ENCODE assay signal across 8 mouse cellular contexts in the genomic region with DNA sequence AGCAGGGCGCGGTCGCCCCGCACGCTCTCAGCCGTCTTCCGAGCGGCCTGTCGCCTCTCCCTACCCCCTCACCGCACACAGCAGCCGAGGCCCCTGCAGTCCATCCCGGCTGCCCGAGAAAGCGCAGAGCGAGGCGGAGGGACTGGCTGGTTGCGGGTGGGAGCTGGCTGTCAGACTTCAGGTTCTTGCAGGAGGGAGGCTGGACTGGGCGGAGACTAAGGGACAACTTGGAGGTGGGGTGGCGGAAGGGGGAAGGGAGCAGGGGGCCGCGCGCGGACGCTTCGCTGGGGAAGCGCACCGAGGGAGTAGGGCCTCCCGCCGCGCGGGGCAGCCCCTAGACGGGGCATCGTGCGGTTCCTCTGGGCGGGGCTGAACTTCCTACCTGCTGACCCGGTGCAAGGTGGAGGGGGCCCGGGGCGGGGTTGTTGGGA. TPM values are rescaled to one million over a fixed set of nuclear protein-coding genes. Genes with fewer than 3 reads are reported as not detected.
DNase-seq lines count a peak whose midpoint lies in the region; ATAC-seq and TF ChIP-seq lines count a peak whose summit lies in the region.

No protein-coding gene starts in this region.

- 0 out of 2 replicates have a peak, but pooled peaks have one; percentile 38 for TF ChIP-seq POLR2A in cortical plate, adult 2 months (IDR thresholded peaks at IDR 0.05; ENCODE audit: extremely low read depth, insufficient read depth, low read length)

- no peaks in the 10 kb centered on the region for H3K27me3 ChIP-seq in intestine, embryonic 14.5 days (replicated peaks; ENCODE audit: control insufficient read depth, insufficient read depth, low read length)
- no peaks in the 10 kb centered on the region for H3K27me3 ChIP-seq in liver, embryonic 11.5 days (replicated peaks; ENCODE audit: control insufficient read depth, insufficient read depth, low read length)
- no peaks in the 10 kb centered on the region for H3K27me3 ChIP-seq in stomach, embryonic 16.5 days (ENCODE audit: control insufficient read depth, insufficient read depth, low read length)

- H3K4me1 ChIP-seq in cortical plate, adult 2 months (ENCODE audit: control insufficient read depth, insufficient read depth, low read length): peaks cover 5% of the 10 kb centered on the region; the same call in 1 of the 2 replicates
- peaks cover 11% of the 10 kb centered on the region for H3K4me1 ChIP-seq in intestine, embryonic 14.5 days (replicated peaks; ENCODE audit: control insufficient read depth, insufficient read depth, low read length)
- peaks cover 12% of the 10 kb centered on the region for H3K4me1 ChIP-seq in liver, embryonic 11.5 days (replicated peaks; ENCODE audit: control insufficient read depth, insufficient read depth, low read length)
- peaks cover 17% of the 10 kb centered on the region for H3K4me1 ChIP-seq in stomach, embryonic 16.5 days (ENCODE audit: control insufficient read depth, insufficient read depth, low read length)

- TF ChIP-seq CTCF in cortical plate, adult 2 months (IDR thresholded peaks at IDR 0.05; ENCODE audit: extremely low read depth, insufficient read depth, low read length): no peak

- peak overlapping the region; percentile 82 for H3K9ac ChIP-seq in intestine, embryonic 14.5 days (ENCODE audit: low read length)
- H3K9ac ChIP-seq in liver, embryonic 11.5 days (ENCODE audit: low read depth, low read length): peak overlapping the region; percentile 89
- peak overlapping the region; percentile 100 for H3K9ac ChIP-seq in stomach, embryonic 16.5 days (ENCODE audit: low read length)

- no peaks in the 10 kb centered on the region for H3K9me3 ChIP-seq in intestine, embryonic 14.5 days (ENCODE audit: control insufficient read depth, low read length)
- no peaks in the 10 kb centered on the region for H3K9me3 ChIP-seq in liver, embryonic 11.5 days (ENCODE audit: control insufficient read depth, low read length)
- peaks cover 3% of the 10 kb centered on the region; the same call in 1 of the 2 replicates for H3K9me3 ChIP-seq in stomach, embryonic 16.5 days (replicated peaks; ENCODE audit: control insufficient read depth, low read length)

- H3K4me2 ChIP-seq in intestine, embryonic 14.5 days (ENCODE audit: low read length): peak overlapping the region; percentile 77
- H3K4me2 ChIP-seq in liver, embryonic 11.5 days: peak overlapping the region; percentile 87
- peak overlapping the region; percentile 80 for H3K4me2 ChIP-seq in stomach, embryonic 16.5 days (ENCODE audit: low read depth, low read length)

- peak; percentile 83 for DNase-seq in 3134 (ENCODE audit: extremely low read depth, insufficient read length, low spot score)
- DNase-seq in gastrocnemius, adult 8-10 months (ENCODE audit: low spot score in 2 of 2): peak; percentile 33 to 36
- peak; percentile 91 for DNase-seq in intestine, embryonic 14.5 days (ENCODE audit: low spot score)
- DNase-seq in liver, embryonic 11.5 days (ENCODE audit: low spot score): peak; percentile 84

- H3K4me3 ChIP-seq in cortical plate, adult 2 months (ENCODE audit: insufficient read depth, low read length): peak overlapping the region; percentile 100
- peak overlapping the region; percentile 89 for H3K4me3 ChIP-seq in intestine, embryonic 14.5 days (ENCODE audit: low read depth, low read length)
- peak overlapping the region; percentile 79 for H3K4me3 ChIP-seq in liver, embryonic 11.5 days (ENCODE audit: low read depth, low read length)
- peak overlapping the region; percentile 93 for H3K4me3 ChIP-seq in stomach, embryonic 16.5 days (replicated peaks; ENCODE audit: low read length)

- no peaks in the 10 kb centered on the region for H3K36me3 ChIP-seq in intestine, embryonic 14.5 days (ENCODE audit: control insufficient read depth, insufficient read depth, low read length)
- H3K36me3 ChIP-seq in liver, embryonic 11.5 days (ENCODE audit: control insufficient read depth, insufficient read depth, low read length): no peaks in the 10 kb centered on the region; the same call in 1 of the 2 replicates
- peaks cover 4% of the 10 kb centered on the region for H3K36me3 ChIP-seq in stomach, embryonic 16.5 days (ENCODE audit: control insufficient read depth, insufficient read depth, low read length)

- WGBS in intestine, embryonic 14.5 days: under 1% methylated on average over 38 of the region's 38 CpGs
- WGBS in liver, embryonic 11.5 days: under 1% methylated on average over 33 of the region's 38 CpGs
- WGBS in stomach, embryonic 16.5 days: under 1% methylated on average over 38 of the region's 38 CpGs

- peak overlapping the region; percentile 100 for H3K27ac ChIP-seq in cortical plate, adult 2 months (ENCODE audit: insufficient read depth, low read length)
- H3K27ac ChIP-seq in intestine, embryonic 14.5 days (ENCODE audit: low read depth): peak overlapping the region; percentile 96
- H3K27ac ChIP-seq in liver, embryonic 11.5 days (ENCODE audit: low read depth, low read length): peak overlapping the region; percentile 89
- H3K27ac ChIP-seq in stomach, embryonic 16.5 days (ENCODE audit: low read length): peak overlapping the region; percentile 100

- peak; percentile 55 for ATAC-seq in activated CD4-positive, CD25-positive, alpha-beta regulatory T cell, adult 4 months
- ATAC-seq in intestine, embryonic 14.5 days (replicated peaks; ENCODE audit: low FRiP score, low TSS enrichment, low read depth): peak; percentile 83
- ATAC-seq in liver, embryonic 11.5 days (replicated peaks; ENCODE audit: low FRiP score): peak; percentile 71
- ATAC-seq in monocyte, adult 5-6 weeks (replicated peaks; ENCODE audit: insufficient number of reproducible peaks, low FRiP score, low TSS enrichment, poor library complexity, severe bottlenecking): peak; percentile 45
- peak; percentile 83 for ATAC-seq in stomach, embryonic 16.5 days (ENCODE audit: insufficient read depth, low FRiP score)

RNA-seq across cellular contexts. Expression of gene Csnk2a1, which starts 0.4 kb away (rescaled TPM):
- polyA plus RNA-seq in activated CD4-positive, CD25-positive, alpha-beta regulatory T cell, adult 4 months (2017; shearing (Covaris generic)): 10 to 100 TPM; 68.0 to 91.6 TPM
- 70.7 and 73.3 TPM in 2 replicates for polyA plus RNA-seq in cortical plate, adult 2 months (2012; rRNA removed)
- 100 to 1,000 TPM in 2 of 4 experiments, 10 to 100 TPM in 2; 92.9 to 110 (median 100) TPM for total RNA-seq in gastrocnemius, adult 8-10 months (2022)
- polyA plus RNA-seq in intestine, embryonic 14.5 days (2014; fragmentation: Nextera tagmentation; extraction: Ambion mirVana): 87.5 and 112 TPM in 2 replicates
- polyA plus RNA-seq in liver, embryonic 11.5 days (2014; fragmentation: Nextera tagmentation; extraction: Ambion mirVana): 45.1 and 65.2 TPM in 2 replicates
- 104 to 134 TPM (median 114 TPM) in 3 replicates for total RNA-seq in monocyte, adult 5-6 weeks (2017)
- 74.1 and 78.3 TPM in 2 replicates for polyA plus RNA-seq in stomach, embryonic 16.5 days (2015; fragmentation: Nextera tagmentation; extraction: Ambion mirVana)

Comparison
In these comparisons a context has a peak if more than half of its experiments do, and no peak if none do; other contexts are left out.
1. Peak in every context shown above with its lines: DNase-seq, ATAC-seq, H3K4me3 ChIP-seq and H3K27ac ChIP-seq.
2. DNase-seq: peak in every context shown above with its lines; median percentile 91 in intestine, embryonic 14.5 days; 84 in liver, embryonic 11.5 days; 83 in 3134; 34 in gastrocnemius, adult 8-10 months.